Mouse (Mus musculus): Measurements from ENCODE around the gene Tuft1.

DNA sequence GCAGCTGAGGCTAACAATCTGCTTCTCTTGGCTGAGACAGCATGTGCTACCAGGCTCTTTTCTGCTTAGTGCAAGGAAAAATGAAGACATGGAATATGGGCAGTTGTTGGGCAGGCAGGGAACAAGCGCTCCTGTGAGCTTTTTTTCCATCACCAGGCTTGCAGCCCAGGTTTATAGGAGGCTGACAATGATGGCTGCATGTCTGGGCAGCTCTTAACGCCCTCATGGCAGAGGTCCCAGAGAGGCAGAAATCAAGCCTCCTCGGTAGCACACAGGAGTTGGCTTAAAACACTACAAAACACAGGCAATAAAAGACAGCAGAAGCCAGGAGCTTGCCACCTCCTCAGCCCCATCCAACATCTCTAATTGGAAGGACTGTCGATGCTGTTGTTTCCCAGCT is 47.3 kb downstream of the Tuft1 start:
- TF ChIP-seq CTCF (IDR thresholded peaks at IDR 0.05; ENCODE audit: extremely low read depth, insufficient read depth, low read length) (no peak), POLR2A (IDR thresholded peaks at IDR 0.05; ENCODE audit: extremely low read depth, insufficient read depth, low read length) (no peak)

Measured in cortical plate, adult 2 months (tissue).